Mouse (Mus musculus) midbrain, embryonic 16.5 days (tissue): ENCODE measurements around the gene Thbs3. TPM values are rescaled to one million over a fixed set of nuclear protein-coding genes. Genes with fewer than 3 reads are reported as not detected.

Experiments
- ATAC-seq: fragments of 200-750 bp; cut with Nextera tagmentation; 2 replicates; pipeline ENCODE4 v1.8.0; 2017; ENCODE audit warnings: moderate TSS enrichment
- H3K27ac ChIP-seq: fragments of 300-500 bp; sonication (generic); 2 replicates; pipeline ENCODE4 v1.5.1; 2014; ENCODE audit warnings: mild to moderate bottlenecking, low read length, mixed read lengths
- H3K27me3 ChIP-seq: fragments of 300-500 bp; sonication (generic); 2 replicates; pipeline ENCODE4 v1.6.1; 2014; ENCODE audit warnings: low read depth, low read length, mixed read lengths; ENCODE audit not compliant: control insufficient read depth, insufficient read depth
- H3K36me3 ChIP-seq: fragments of 300-500 bp; sonication (generic); 2 replicates; pipeline ENCODE4 v1.6.1; 2014; ENCODE audit warnings: mild to moderate bottlenecking, low read length, moderate library complexity, mixed read lengths; ENCODE audit not compliant: control insufficient read depth, insufficient read depth
- H3K4me1 ChIP-seq: fragments of 300-500 bp; sonication (generic); 2 replicates; pipeline ENCODE4 v1.6.1; 2014; ENCODE audit warnings: mild to moderate bottlenecking, low read length, mixed read lengths; ENCODE audit not compliant: control insufficient read depth, insufficient read depth
- H3K4me2 ChIP-seq: fragments of 300-500 bp; sonication (generic); 2 replicates; pipeline ENCODE4 v1.6.1; 2014; ENCODE audit warnings: mild to moderate bottlenecking, low read length, mixed read lengths
- H3K4me3 ChIP-seq: fragments of 300-500 bp; sonication (generic); 2 replicates; pipeline ENCODE4 v1.5.1; 2014; ENCODE audit warnings: low read depth, mild to moderate bottlenecking, low read length, moderate library complexity, mixed read lengths
- H3K9ac ChIP-seq: fragments of 300-500 bp; sonication (generic); 2 replicates; pipeline ENCODE4 v1.6.1; 2014; ENCODE audit warnings: low read depth, low read length, mixed read lengths
- H3K9me3 ChIP-seq: fragments of 300-500 bp; sonication (generic); replicated peaks from 2 replicates; pipeline ENCODE4 v1.6.1; 2014; ENCODE audit warnings: mild to moderate bottlenecking, low read length, mixed read lengths; ENCODE audit not compliant: control insufficient read depth, poor library complexity, severe bottlenecking
- WGBS: fragments of 180-500 bp; shearing (Covaris S2); extraction: QIAGEN DNeasy Blood & Tissue Kit; methylation state at CpG from one replicate; pipeline ENCODE4 v1.1.7; 2014; 5-methylcytosine and 5-hydroxymethylcytosine counted together
- polyA plus RNA-seq: library from polyadenylated mRNA; unstranded; fragments of >200 nt; fragmentation: Nextera tagmentation; extraction: Ambion mirVana; gene quantifications from 2 replicates; pipeline ENCODE4 v1.2.1, GENCODE M21; 2015

The Thbs3 gene
- polyA plus RNA-seq, 1 experiment from 2014 or later: 52.2 TPM

DNA sequence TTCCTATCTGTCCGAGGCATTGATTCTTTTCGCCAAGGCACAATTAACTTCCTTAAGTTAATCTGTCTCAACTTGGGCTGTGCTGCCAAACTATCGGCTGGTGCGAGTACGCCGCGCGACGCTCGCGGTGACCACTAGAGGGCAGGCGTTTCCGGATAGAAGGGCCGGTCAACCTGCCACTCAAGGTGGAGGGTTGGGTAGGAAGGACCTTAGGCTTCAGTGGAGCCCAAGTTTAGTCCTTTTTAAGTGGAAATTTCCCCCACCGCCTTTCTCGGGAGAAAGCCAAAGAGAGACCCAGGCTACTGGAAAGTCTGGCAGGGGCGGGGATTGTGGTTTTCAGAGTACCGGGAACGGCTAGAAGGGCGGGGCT, 13.2 kb downstream of the Thbs3 start:
- Histone ChIP-seq H3K9ac (peak overlapping the region; percentile 50), H3K4me3 (peak overlapping the region; percentile 43), H3K4me2 (peak overlapping the region; percentile 78), H3K36me3 (peaks cover 3% of the 10 kb centered on the region), H3K9me3 (no peaks in the 10 kb centered on the region), H3K27ac (peak overlapping the region; percentile 90), H3K27me3 (no peaks in the 10 kb centered on the region), H3K4me1 (peaks cover 47% of the 10 kb centered on the region)
- under 1% methylated on average over 18 of the region's 20 CpGs for WGBS
- ATAC-seq: 0 out of 2 replicates have a peak, but pooled peaks have one; percentile 32

DNA sequence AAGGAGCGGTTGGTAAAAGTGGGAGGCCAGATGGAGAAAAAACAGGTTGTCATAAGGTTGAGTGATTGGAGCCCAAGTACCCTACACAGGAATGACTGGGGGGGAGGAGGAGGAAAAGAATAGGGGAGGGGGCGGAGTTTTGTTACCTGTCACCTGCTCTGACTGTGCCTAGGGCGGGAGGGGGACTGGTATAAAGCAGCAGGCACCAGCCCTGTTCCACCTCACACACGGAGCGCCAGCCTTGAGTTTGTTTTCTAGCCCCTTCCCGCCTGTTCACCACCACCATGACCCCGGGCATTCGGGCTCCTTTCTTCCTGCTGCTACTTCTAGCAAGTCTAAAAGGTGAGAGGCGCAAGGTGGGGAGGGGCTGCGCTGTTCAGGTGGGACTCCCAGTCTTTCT, 13.9 kb downstream of the Thbs3 start, which contains the start of gene Muc1:
TSS of gene Muc1 (plus strand) at position 222 of the 400 bp plus-strand sequence.
- Histone ChIP-seq H3K36me3 (peaks cover 10% of the 10 kb centered on the region), H3K4me1 (peaks cover 41% of the 10 kb centered on the region), H3K9me3 (no peaks in the 10 kb centered on the region), H3K4me2 (peak within 1 kb of the TSS; percentile 78), H3K9ac (peak within 1 kb of the TSS; percentile 50), H3K27ac (peak within 1 kb of the TSS; percentile 90), H3K4me3 (peak within 1 kb of the TSS; percentile 43), H3K27me3 (no peaks in the 10 kb centered on the region)
- ATAC-seq: no peak
- 35% methylated on average over 10 of the region's 10 CpGs for WGBS

DNA sequence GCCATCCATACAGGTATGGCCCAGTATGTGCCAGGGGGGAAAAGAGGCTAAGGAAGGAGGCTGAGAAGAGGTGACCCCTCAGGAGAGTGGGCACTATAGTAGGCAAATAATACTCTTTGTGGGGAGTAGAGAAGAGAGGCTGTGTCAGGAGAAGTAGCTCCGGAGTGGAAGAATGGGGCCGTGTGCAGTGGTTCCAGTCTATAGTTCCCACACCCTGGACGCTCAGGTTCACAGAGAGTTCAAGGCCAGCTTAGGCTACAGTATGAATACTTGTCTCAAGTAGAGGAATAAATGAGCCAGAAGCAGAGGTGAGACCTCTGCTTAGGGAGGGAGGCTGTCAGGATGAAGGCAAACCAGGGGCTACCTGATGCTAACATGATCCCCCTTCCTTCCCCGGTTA, 14.3 kb downstream of the Thbs3 start:
- no peaks in the 10 kb centered on the region for H3K9me3 ChIP-seq
- no peak for ATAC-seq

DNA sequence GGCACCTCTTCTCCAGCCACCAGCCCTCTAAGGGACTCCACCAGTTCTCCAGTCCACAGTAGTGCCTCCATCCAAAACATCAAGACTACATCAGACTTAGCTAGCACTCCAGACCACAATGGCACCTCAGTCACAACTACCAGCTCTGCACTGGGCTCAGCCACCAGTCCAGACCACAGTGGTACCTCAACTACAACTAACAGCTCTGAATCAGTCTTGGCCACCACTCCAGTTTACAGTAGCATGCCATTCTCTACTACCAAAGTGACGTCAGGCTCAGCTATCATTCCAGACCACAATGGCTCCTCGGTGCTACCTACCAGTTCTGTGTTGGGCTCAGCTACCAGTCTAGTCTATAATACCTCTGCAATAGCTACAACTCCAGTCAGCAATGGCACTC, 15.6 kb downstream of the Thbs3 start:
- Histone ChIP-seq H3K27ac (no peak overlapping the region), H3K4me2 (no peak overlapping the region), H3K36me3 (peaks cover 25% of the 10 kb centered on the region), H3K4me3 (no peak overlapping the region), H3K9ac (no peak overlapping the region), H3K27me3 (no peaks in the 10 kb centered on the region), H3K9me3 (no peaks in the 10 kb centered on the region), H3K4me1 (peaks cover 25% of the 10 kb centered on the region)
- WGBS: 98% methylated on average over 2 of the region's 2 CpGs
- no peak for ATAC-seq

More for the DNA sequence above, 14.3 kb downstream of the Thbs3 start:
- no peak overlapping the region for H3K4me3 ChIP-seq
- H3K36me3 ChIP-seq: peaks cover 14% of the 10 kb centered on the region
- peaks cover 38% of the 10 kb centered on the region for H3K4me1 ChIP-seq
- no peak overlapping the region for H3K9ac ChIP-seq
- H3K27me3 ChIP-seq: no peaks in the 10 kb centered on the region
- WGBS: 61% methylated on average over 4 of the region's 4 CpGs
- H3K27ac ChIP-seq: no peak overlapping the region
- H3K4me2 ChIP-seq: no peak overlapping the region

DNA sequence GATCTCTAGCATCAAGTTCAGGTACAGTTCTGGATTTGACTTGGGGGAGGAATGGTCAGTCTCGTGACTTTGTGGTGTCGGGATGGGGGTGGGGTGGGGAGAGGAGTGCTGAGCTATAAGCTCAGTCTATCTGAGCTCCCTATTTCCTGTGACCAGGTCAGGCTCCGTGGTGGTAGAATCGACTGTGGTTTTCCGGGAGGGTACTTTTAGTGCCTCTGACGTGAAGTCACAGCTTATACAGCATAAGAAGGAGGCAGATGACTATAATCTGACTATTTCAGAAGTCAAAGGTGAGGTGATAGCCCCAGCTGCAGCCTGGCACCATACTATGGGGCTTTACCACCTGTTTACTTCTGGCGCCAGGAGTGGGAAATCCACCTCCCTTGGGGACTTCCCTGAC, 16.4 kb downstream of the Thbs3 start:
- H3K9ac ChIP-seq: no peak overlapping the region
- no peak overlapping the region for H3K4me2 ChIP-seq
- H3K27ac ChIP-seq: no peak overlapping the region
- H3K36me3 ChIP-seq: peaks cover 29% of the 10 kb centered on the region
- no peaks in the 10 kb centered on the region for H3K27me3 ChIP-seq
- no peaks in the 10 kb centered on the region for H3K9me3 ChIP-seq
- no peak overlapping the region for H3K4me3 ChIP-seq
- WGBS: 80% methylated on average over 7 of the region's 7 CpGs
- no peak for ATAC-seq
- peaks cover 17% of the 10 kb centered on the region for H3K4me1 ChIP-seq

DNA sequence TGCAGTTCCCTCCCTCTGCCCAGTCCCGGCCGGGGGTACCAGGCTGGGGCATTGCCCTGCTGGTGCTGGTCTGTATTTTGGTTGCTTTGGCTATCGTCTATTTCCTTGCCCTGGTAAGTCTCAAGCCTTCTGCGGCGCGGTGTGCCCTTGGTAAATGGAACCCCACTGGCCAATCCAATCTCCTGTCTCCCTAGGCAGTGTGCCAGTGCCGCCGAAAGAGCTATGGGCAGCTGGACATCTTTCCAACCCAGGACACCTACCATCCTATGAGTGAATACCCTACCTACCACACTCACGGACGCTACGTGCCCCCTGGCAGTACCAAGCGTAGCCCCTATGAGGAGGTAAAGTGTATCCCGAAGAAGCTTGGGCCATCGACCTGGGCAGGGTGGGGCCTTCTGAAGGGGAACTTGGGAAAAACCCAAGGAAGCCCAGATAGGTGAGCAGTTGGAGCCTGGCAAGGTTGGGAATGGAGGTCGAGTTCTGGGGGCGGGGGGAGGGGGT, 16.8 kb downstream of the Thbs3 start:
- no peaks in the 10 kb centered on the region for H3K27me3 ChIP-seq
- WGBS: 86% methylated on average over 16 of the region's 16 CpGs
- H3K4me3 ChIP-seq: no peak overlapping the region
- H3K9ac ChIP-seq: no peak overlapping the region
- H3K9me3 ChIP-seq: no peaks in the 10 kb centered on the region
- H3K27ac ChIP-seq: no peak overlapping the region
- H3K4me1 ChIP-seq: peaks cover 12% of the 10 kb centered on the region
- no peak overlapping the region for H3K4me2 ChIP-seq
- peaks cover 34% of the 10 kb centered on the region for H3K36me3 ChIP-seq
- ATAC-seq: no peak

DNA sequence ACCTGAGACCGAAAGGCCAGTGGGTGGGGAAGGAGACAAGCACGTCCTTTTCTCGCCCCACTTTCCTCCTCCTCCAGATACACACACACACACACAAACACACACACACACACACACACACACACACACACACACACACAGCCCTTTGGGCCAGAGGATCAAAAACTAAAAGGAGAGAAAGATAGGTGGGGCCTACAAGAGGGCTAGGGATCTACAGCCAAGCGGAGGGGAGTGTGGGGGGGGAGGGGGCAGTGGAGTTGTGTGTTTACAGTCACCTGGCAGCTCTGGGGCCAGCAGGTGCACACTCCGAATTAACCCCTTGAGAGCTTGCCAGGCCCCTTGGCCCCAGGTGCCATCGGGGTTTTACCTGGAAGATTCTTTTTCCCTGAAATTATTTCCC, 17.6 kb downstream of the Thbs3 start:
- 75% methylated on average over 6 of the region's 6 CpGs for WGBS
- Histone ChIP-seq H3K27ac (no peak overlapping the region), H3K36me3 (peaks cover 41% of the 10 kb centered on the region)

DNA sequence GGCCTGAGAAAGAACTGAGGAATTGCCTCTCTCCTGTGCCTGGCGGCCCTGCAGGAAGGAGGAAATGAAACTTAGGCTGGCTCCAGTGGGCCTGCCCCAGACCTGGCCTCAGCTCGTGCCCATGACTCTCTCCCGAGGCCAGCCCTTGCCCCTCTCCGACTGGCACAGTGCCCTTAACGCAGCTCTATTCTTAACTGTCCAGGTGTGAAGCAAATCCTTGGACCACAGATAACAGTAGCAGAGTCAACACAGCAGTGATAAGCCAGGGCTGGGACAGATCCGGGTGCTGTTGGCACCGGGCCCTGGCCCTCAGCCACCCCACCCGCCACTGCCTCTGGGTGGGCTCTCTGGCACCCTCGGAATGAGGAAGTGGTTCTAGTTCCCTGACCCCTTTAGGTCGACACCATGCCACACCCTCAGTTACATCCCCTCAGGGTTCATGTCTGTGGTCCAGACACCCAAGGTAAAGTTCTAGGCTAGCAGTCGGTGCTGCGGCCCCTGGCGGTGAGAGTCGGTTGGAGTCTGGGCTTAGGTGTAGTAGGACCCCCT, 18.7 kb downstream of the Thbs3 start:
- Histone ChIP-seq H3K27me3 (no peaks in the 10 kb centered on the region), H3K4me1 (no peaks in the 10 kb centered on the region), H3K9ac (no peak overlapping the region), H3K27ac (no peak overlapping the region), H3K4me2 (no peak overlapping the region), H3K9me3 (no peaks in the 10 kb centered on the region), H3K4me3 (no peak overlapping the region), H3K36me3 (peaks cover 49% of the 10 kb centered on the region)
- no peak for ATAC-seq
- WGBS: 88% methylated on average over 14 of the region's 14 CpGs

More for the DNA sequence above, 17.6 kb downstream of the Thbs3 start:
- Histone ChIP-seq H3K4me2 (no peak overlapping the region), H3K9me3 (no peaks in the 10 kb centered on the region), H3K4me1 (peaks cover 5% of the 10 kb centered on the region), H3K4me3 (no peak overlapping the region), H3K27me3 (no peaks in the 10 kb centered on the region), H3K9ac (no peak overlapping the region)
- no peak for ATAC-seq

DNA sequence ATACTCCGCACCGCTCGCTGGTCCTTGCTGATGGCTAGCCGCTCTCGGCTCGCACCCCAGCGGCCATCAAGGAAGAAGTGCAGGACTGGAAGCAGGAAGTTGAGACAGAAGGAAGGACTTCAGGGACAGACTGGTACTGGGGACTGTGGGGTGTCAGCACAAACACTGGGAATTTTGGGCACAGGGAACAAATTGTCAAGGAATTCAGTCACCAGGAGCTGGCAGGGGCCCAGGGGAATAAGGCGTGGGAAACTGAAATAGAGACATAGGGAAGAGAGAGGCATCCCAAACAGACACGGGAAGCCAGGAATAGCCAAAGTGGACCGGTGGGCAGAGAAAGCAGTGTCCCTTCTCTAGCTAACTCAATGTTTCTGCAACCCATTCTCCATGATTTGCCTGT, 21.5 kb downstream of the Thbs3 start:
- H3K4me3 ChIP-seq: no peak overlapping the region
- no peaks in the 10 kb centered on the region for H3K9me3 ChIP-seq
- no peaks in the 10 kb centered on the region for H3K4me1 ChIP-seq
- H3K4me2 ChIP-seq: no peak overlapping the region
- no peak overlapping the region for H3K9ac ChIP-seq
- WGBS: 92% methylated on average over 10 of the region's 10 CpGs
- no peak for ATAC-seq
- H3K27ac ChIP-seq: no peak overlapping the region
- no peaks in the 10 kb centered on the region for H3K27me3 ChIP-seq
- peaks cover 72% of the 10 kb centered on the region for H3K36me3 ChIP-seq
